Mouse (Mus musculus): ENCODE results near the gene Cisd2.
A peak's percentile ranks its signal among the peaks of the same experiment; 100 is the strongest.

The Cisd2 gene

GRCm38 (mm10) chr3:135409219-135409618 is 14.5 kb downstream of the Cisd2 start:
- DNase-seq = no peak

DNA sequence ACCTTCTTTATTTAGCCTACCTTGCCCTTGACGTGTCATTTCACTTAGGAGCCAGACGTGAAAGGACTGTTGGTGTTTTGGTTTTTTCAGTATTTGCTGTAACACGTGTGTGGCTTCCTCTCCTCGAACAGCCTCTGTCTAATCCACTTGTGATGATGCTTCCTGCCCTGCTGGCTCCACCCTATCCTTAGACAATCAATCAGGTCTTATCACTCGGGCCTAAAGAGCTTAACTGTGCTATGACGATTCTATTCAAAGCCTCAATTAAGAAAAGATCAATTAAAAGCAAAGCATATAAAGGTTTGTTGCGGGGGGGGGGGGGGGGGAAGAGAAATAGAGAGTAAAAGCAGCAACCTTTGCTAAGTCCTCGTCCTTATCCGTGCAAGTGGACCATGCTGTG is 16.4 kb downstream of the Cisd2 start:
- no peak for DNase-seq

GRCm38 (mm10) chr3:135404599-135404998 is 19.1 kb downstream of the Cisd2 start:
- no peak for DNase-seq

- no peak for DNase-seq
Measured at GRCm38 (mm10) chr3:135403856-135404255, 19.9 kb downstream of the Cisd2 start.

DNA sequence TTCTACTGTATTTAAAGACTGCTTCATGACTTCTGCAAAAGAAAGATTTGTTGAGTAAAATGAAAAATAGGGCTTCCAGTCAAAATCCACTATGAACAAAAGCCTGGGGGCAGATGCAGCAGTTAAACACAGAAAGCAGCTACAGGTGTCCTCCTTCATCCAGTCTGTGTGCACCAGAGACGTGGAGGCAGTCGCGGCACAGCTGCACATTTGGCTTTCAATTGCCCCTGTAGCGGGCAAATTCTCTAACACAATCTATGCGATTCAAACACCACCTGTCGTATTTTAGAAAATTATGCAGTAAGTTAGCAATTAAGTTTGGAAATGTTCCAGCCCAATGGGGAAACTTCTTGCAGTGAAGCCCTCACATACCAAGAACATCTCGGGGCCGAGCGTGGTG is 20.5 kb downstream of the Cisd2 start:
- peak; percentile 58 to 75 for DNase-seq

DNA sequence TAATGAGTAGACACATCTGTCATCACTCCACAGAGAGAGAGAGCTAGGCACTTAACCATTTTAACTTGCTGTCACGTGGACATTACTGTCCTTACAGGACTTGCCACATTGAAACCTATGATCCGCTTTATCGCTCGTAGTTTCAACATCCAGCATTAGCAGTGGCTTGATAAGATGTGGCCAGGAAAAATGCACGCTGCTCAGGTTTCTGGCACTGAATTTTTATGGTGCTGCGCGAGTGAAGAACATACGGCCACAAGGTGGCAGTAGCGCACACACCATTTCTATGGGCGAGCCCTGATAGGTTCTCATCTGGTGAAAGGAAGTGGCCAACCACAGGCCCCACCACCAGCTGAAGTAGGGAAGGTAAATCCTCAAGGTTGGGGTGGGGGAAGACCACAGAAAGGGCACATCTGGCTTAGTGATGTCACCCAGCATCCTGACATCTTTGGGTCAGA is 21.5 kb downstream of the Cisd2 start:
- peak; percentile 88 to 96 for DNase-seq

DNA sequence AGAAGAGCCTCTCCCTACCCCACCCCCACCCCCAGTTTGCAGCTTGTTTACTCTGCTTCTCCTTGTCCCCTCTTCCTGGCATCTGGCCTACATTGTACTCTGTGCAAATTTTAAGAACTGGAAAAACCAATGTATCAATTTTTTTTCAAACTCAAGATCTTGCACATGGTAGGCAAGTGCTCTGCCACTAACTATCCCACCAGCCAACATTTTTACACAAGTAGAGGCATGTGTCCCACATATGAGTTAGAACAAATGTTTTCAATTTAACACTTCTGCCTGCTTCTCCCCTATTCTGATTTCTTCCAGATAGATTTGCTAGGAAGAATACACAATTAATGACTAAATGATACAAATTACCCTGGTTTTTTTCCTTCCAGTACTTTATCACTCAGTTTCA is 26.6 kb downstream of the Cisd2 start:
- DNase-seq = no peak

- DNase-seq = no peak
Measured at GRCm38 (mm10) chr3:135396081-135396480, 27.6 kb downstream of the Cisd2 start.

- no peak for DNase-seq
Measured at GRCm38 (mm10) chr3:135395085-135395484, 28.6 kb downstream of the Cisd2 start.

DNA sequence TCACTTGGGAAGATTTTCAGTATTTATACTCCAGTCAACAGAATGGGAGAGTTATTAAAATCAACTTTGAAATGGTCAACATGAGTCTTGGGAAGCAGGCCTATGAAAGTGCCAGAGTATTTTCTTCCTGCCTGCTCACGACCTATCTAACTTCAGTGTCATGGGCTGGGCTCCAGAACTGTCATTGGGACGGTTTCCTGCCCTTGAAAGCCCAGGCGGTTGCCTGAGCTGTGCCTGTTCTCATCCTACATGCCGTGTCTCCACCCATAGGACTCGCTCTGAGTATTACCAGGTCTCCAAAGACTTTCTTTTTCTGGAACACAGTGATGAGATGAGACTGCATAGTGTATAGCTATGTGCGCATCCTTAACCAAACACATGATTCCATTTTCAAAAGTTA is 30.5 kb downstream of the Cisd2 start:
- no peak for DNase-seq

GRCm38 (mm10) chr3:135379868-135380267 is 43.9 kb downstream of the Cisd2 start:
- DNase-seq = no peak

DNA sequence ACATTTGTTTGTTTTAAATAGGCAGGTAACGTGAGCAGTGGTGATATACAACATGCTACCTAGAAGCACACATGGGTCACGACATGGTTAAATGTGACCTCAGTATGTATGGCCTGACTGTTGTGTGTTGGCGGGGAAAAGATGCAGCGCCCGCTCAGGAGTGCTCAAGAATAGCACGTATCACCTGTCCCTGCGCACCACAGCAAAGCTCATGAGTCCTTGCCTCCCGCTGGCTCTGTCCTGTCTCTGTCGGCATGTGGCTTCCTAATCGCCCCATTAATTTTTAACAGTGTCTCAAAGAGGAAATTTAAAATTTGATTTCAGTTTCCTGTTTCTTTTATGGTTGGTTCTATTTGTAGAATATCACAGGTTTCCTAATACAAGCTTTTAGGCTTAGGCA is 46.3 kb downstream of the Cisd2 start:
- no peak for DNase-seq

- DNase-seq = no peak
Measured at GRCm38 (mm10) chr3:135375836-135376235, 47.9 kb downstream of the Cisd2 start.

GRCm38 (mm10) chr3:135357394-135357793 is 66.3 kb downstream of the Cisd2 start:
- DNase-seq = no peak

Data from thymus, adult 18-20 months (tissue).